Mouse (Mus musculus): Measurements from ENCODE around the gene Fam19a1. TPM values are rescaled to one million over a fixed set of nuclear protein-coding genes. Genes with fewer than 3 reads are reported as not detected.

The Fam19a1 gene
- polyA plus RNA-seq, 1 experiment from 2014 or later, result 3.0 TPM

GRCm38 (mm10) chr6:96287377-96287776, 174.4 kb downstream of the Fam19a1 start:
- 66% methylated on average over 2 of the region's 2 CpGs for WGBS
- no peak overlapping the region for H3K9ac ChIP-seq
- H3K4me3 ChIP-seq (ENCODE audit: low read depth, low read length), result no peak overlapping the region
- no peaks in the 10 kb centered on the region for H3K4me1 ChIP-seq (ENCODE audit: insufficient read depth)
- DNase-seq, result no peak
- H3K27ac ChIP-seq (ENCODE audit: low read depth), result no peak overlapping the region
- ATAC-seq (ENCODE audit: insufficient read depth), result no peak
- no peak for TF ChIP-seq CTCF (IDR thresholded peaks at IDR 0.05; ENCODE audit: low read depth)
- no peaks in the 10 kb centered on the region for H3K36me3 ChIP-seq (ENCODE audit: insufficient read depth)
- no peaks in the 10 kb centered on the region for H3K27me3 ChIP-seq (ENCODE audit: insufficient read depth, low read length)
- H3K4me2 ChIP-seq, result no peak overlapping the region
- no peaks in the 10 kb centered on the region for H3K9me3 ChIP-seq (ENCODE audit: low read depth, low read length)

GRCm38 (mm10) chr6:96289672-96290071, 176.7 kb downstream of the Fam19a1 start:
- Histone ChIP-seq H3K9ac (no peak overlapping the region), H3K9me3 (ENCODE audit: low read depth, low read length) (no peaks in the 10 kb centered on the region), H3K4me1 (ENCODE audit: insufficient read depth) (no peaks in the 10 kb centered on the region), H3K36me3 (ENCODE audit: insufficient read depth) (no peaks in the 10 kb centered on the region), H3K4me3 (ENCODE audit: low read depth, low read length) (no peak overlapping the region), H3K27me3 (ENCODE audit: insufficient read depth, low read length) (no peaks in the 10 kb centered on the region), H3K27ac (ENCODE audit: low read depth) (no peak overlapping the region), H3K4me2 (no peak overlapping the region)
- no peak for TF ChIP-seq CTCF (IDR thresholded peaks at IDR 0.05; ENCODE audit: low read depth)
- ATAC-seq (ENCODE audit: insufficient read depth), result no peak
- 22% methylated on average over 4 of the region's 4 CpGs for WGBS
- DNase-seq, result no peak

DNA sequence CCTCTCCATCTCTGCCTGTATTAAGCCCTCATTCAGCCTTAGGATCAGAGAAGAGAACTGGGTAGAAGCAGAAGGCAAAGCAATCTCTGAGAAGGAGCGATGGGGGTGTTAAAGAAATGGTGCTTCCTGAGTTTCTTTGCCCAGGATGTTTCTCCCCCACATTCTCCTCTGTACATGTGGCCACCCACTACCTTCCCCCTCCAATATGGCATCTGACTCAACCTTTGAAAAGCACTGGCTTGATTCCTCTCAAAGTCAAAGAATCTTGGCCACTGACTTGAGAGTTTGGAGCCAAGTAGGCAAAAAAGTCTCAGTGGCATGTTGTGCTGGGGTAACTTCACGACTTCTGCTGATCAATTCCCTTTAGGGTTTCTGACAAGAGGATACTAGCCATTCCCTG, 234.5 kb downstream of the Fam19a1 start:
- Histone ChIP-seq H3K4me1 (ENCODE audit: insufficient read depth) (no peaks in the 10 kb centered on the region), H3K27me3 (ENCODE audit: insufficient read depth, low read length) (no peaks in the 10 kb centered on the region), H3K4me2 (no peak overlapping the region), H3K9ac (no peak overlapping the region), H3K9me3 (ENCODE audit: low read depth, low read length) (no peaks in the 10 kb centered on the region), H3K36me3 (ENCODE audit: insufficient read depth) (no peaks in the 10 kb centered on the region), H3K4me3 (ENCODE audit: low read depth, low read length) (no peak overlapping the region), H3K27ac (ENCODE audit: low read depth) (no peak overlapping the region)
- TF ChIP-seq CTCF (IDR thresholded peaks at IDR 0.05; ENCODE audit: low read depth), result no peak
- 83% methylated on average over 2 of the region's 2 CpGs for WGBS
- ATAC-seq (ENCODE audit: insufficient read depth) (no peak), DNase-seq (no peak)

- Histone ChIP-seq H3K27me3 (ENCODE audit: insufficient read depth, low read length) (no peaks in the 10 kb centered on the region), H3K36me3 (ENCODE audit: insufficient read depth) (no peaks in the 10 kb centered on the region), H3K9me3 (ENCODE audit: low read depth, low read length) (no peaks in the 10 kb centered on the region), H3K9ac (no peak overlapping the region), H3K4me2 (no peak overlapping the region), H3K4me3 (ENCODE audit: low read depth, low read length) (no peak overlapping the region), H3K4me1 (ENCODE audit: insufficient read depth) (no peaks in the 10 kb centered on the region), H3K27ac (ENCODE audit: low read depth) (no peak overlapping the region)
- no peak for TF ChIP-seq CTCF (IDR thresholded peaks at IDR 0.05; ENCODE audit: low read depth)
- 65% methylated on average over 7 of the region's 7 CpGs for WGBS
- no peak for ATAC-seq (ENCODE audit: insufficient read depth)
- no peak for DNase-seq
Measured at GRCm38 (mm10) chr6:96349446-96350025, 236.6 kb downstream of the Fam19a1 start.

GRCm38 (mm10) chr6:96369544-96369943, 256.6 kb downstream of the Fam19a1 start:
- no peak for TF ChIP-seq CTCF (IDR thresholded peaks at IDR 0.05; ENCODE audit: low read depth)
- DNase-seq, result peak; percentile 5
- H3K4me3 ChIP-seq (ENCODE audit: low read depth, low read length), result no peak overlapping the region
- H3K36me3 ChIP-seq (ENCODE audit: insufficient read depth), result no peaks in the 10 kb centered on the region
- ATAC-seq (ENCODE audit: insufficient read depth), result no peak
- H3K4me2 ChIP-seq, result no peak overlapping the region
- no peaks in the 10 kb centered on the region for H3K27me3 ChIP-seq (ENCODE audit: insufficient read depth, low read length)
- no peaks in the 10 kb centered on the region for H3K9me3 ChIP-seq (ENCODE audit: low read depth, low read length)
- no peaks in the 10 kb centered on the region for H3K4me1 ChIP-seq (ENCODE audit: insufficient read depth)
- H3K27ac ChIP-seq (ENCODE audit: low read depth), result no peak overlapping the region
- no peak overlapping the region for H3K9ac ChIP-seq
- 92% methylated on average over 3 of the region's 3 CpGs for WGBS

- Histone ChIP-seq H3K27me3 (ENCODE audit: insufficient read depth, low read length) (no peaks in the 10 kb centered on the region), H3K4me2 (no peak overlapping the region), H3K9ac (no peak overlapping the region), H3K36me3 (ENCODE audit: insufficient read depth) (no peaks in the 10 kb centered on the region), H3K27ac (ENCODE audit: low read depth) (no peak overlapping the region), H3K9me3 (ENCODE audit: low read depth, low read length) (no peaks in the 10 kb centered on the region), H3K4me3 (ENCODE audit: low read depth, low read length) (no peak overlapping the region), H3K4me1 (ENCODE audit: insufficient read depth) (no peaks in the 10 kb centered on the region)
- no peak for ATAC-seq (ENCODE audit: insufficient read depth)
- WGBS, result 87% methylated on average over 6 of the region's 6 CpGs
- TF ChIP-seq CTCF (IDR thresholded peaks at IDR 0.05; ENCODE audit: low read depth), result no peak
- DNase-seq, result no peak
Measured at GRCm38 (mm10) chr6:96372848-96373247, 259.9 kb downstream of the Fam19a1 start.

DNA sequence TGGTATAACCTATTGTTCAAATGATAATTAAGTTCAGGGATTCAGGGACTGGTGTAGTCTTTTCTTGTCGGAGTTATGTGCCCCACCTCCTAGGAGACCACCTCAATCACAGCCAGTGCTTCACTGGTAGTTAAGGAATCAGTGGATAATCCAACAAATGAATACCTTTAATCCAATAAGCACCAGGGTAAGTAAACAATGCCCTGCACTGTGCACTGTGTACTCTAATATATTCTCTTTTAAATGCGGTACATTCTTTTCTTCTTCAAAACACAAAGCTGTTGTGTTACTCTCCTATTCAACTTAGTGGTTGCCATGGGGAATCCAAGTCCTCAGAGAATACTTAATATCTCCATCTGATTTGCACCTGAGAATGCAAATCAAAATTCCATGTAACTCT, 260.3 kb downstream of the Fam19a1 start:
- DNase-seq (no peak), ATAC-seq (ENCODE audit: insufficient read depth) (no peak)
- 76% methylated on average over 2 of the region's 2 CpGs for WGBS
- no peak overlapping the region for H3K4me3 ChIP-seq (ENCODE audit: low read depth, low read length)
- H3K27ac ChIP-seq (ENCODE audit: low read depth), result no peak overlapping the region
- no peaks in the 10 kb centered on the region for H3K9me3 ChIP-seq (ENCODE audit: low read depth, low read length)
- H3K36me3 ChIP-seq (ENCODE audit: insufficient read depth), result no peaks in the 10 kb centered on the region
- H3K27me3 ChIP-seq (ENCODE audit: insufficient read depth, low read length), result no peaks in the 10 kb centered on the region
- TF ChIP-seq CTCF (IDR thresholded peaks at IDR 0.05; ENCODE audit: low read depth), result no peak
- no peak overlapping the region for H3K9ac ChIP-seq
- H3K4me1 ChIP-seq (ENCODE audit: insufficient read depth), result no peaks in the 10 kb centered on the region
- no peak overlapping the region for H3K4me2 ChIP-seq

GRCm38 (mm10) chr6:96376773-96377172, 263.8 kb downstream of the Fam19a1 start:
- Histone ChIP-seq H3K36me3 (ENCODE audit: insufficient read depth) (no peaks in the 10 kb centered on the region), H3K27ac (ENCODE audit: low read depth) (no peak overlapping the region), H3K4me2 (no peak overlapping the region), H3K9me3 (ENCODE audit: low read depth, low read length) (no peaks in the 10 kb centered on the region), H3K4me3 (ENCODE audit: low read depth, low read length) (no peak overlapping the region), H3K27me3 (ENCODE audit: insufficient read depth, low read length) (no peaks in the 10 kb centered on the region), H3K4me1 (ENCODE audit: insufficient read depth) (no peaks in the 10 kb centered on the region), H3K9ac (no peak overlapping the region)
- DNase-seq, result no peak
- 72% methylated on average over 3 of the region's 3 CpGs for WGBS
- no peak for TF ChIP-seq CTCF (IDR thresholded peaks at IDR 0.05; ENCODE audit: low read depth)
- no peak for ATAC-seq (ENCODE audit: insufficient read depth)

All from lung, embryonic 14.5 days (tissue).